Mouse (Mus musculus) spleen, adult 2 months (tissue): Measurements from ENCODE around the gene Psma3.

ENCODE experiments used
- CTCF ChIP-seq: fragments of 200-500 bp; IDR thresholded peaks from 2 replicates; pipeline ENCODE4 v1.5.1; 2011; ENCODE audit warnings: mild to moderate bottlenecking, inconsistent platforms; ENCODE audit not compliant: insufficient read depth, insufficient read length, insufficient replicate concordance; ENCODE audit errors: extremely low read depth
- POLR2A ChIP-seq: fragments of 200-500 bp; IDR thresholded peaks from 2 replicates; pipeline ENCODE4 v1.6.1; 2011; ENCODE audit warnings: low read depth, low read length, inconsistent platforms

DNA sequence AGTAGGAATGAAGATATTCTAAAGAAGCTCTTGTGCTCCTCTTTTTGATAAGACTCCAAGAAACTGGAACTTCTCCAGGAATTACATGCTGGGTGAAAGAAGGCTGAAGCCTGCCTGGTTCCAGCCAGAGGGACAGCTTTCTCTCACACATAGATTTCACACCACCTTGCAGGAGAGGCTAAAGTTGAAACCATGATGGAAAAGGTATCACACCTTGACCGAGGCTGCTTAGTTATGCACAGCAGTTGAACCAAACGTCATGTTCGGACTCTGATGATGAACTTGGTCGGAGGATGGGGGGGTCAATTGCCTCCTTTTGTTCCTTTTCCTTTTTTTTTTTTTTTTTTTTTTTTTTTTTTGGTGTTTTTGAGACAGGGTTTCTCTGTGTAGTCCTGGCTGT lies 590 bp upstream of the Psma3 start:
- no peak for TF ChIP-seq CTCF
- no peak for TF ChIP-seq POLR2A
